Mouse (Mus musculus): Measurements from ENCODE around the gene Pradc1.
A peak's percentile ranks its signal among the peaks of the same experiment; 100 is the strongest.
"Not testable (repeated sequence)": the region's sequence is repeated elsewhere in the genome, so short reads cannot be mapped to it uniquely, and the experiment has no call there.

Pradc1 gene

DNA sequence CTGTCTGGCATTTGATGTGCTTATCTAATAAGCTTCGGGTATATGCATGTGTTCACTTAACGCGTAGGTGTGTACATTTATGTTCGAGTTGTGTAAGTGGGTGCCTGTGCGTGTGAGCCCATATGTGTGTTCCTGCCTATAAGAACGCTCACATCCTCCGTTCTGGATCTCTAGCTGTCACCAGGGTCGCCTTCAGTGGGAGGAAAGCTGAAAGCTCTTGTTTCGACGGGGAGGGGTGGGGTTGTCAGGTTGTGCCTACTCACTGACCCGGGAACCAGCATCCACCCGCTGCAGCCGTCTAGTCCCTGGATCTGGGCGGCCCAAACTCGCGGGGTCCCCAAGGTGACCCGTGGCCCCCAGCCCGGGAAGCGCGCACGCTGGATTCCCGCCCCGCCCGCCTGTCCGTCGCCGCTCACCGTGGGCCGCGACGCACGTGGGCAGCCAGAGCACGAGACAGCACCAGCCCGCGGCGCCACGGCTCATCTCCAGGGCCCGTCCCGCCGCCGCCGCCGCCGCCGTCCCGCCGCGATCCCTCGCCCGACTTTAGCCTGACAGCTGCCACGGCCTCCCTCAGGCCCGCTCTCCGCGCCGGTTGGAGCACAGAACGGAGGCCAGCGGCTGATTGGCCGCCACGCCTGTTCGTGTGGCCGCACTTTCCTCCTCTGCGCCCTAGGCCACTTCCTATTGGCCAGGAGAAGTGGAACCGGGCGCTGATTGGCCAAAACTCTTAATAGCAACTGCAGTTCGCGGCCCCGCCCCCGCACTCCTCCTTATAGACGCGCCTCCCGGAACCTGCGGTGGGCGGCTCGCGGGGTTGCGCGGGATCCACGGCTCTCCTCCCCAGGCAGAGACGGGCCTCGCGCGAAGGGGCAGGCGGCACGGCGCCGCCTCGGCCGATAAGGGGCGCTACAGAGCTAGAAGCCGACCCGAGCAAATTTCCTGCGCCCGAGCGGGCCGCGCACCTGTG is 790 bp downstream of the Pradc1 start, which contains the start of gene Cct7:
Gene Cct7, plus strand, starts transcription at position 818 of the 967 bp plus-strand sequence.
- DNase-seq, result peak; percentile 100

DNA sequence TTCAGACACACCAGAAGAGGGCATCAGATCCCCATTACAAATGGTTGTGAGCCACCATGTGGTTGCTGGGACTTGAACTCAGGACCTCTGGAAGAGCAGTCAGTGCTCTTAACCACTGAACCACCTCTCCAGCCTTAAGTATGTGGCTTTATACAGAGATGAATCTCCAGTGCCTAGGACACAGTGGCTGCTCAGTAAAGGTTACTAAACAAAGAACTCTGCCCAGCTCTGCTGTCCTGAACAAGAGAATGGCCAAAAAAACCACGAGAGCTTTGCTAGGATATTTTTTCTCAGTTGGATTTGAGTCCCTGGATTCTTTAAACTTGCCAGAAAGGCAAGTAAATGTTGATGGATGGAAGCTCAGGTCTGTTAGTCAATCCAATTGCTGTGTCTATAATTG is 1.6 kb downstream of the Pradc1 start:
- DNase-seq, result not testable (repeated sequence)

GRCm38 (mm10) chr6:85447351-85447750 is 4.4 kb downstream of the Pradc1 start:
- DNase-seq, result no peak

- no peak for DNase-seq
Observed at GRCm38 (mm10) chr6:85445286-85445685, 6.5 kb downstream of the Pradc1 start.

- DNase-seq, result no peak
Observed at GRCm38 (mm10) chr6:85444266-85444965, 7.4 kb downstream of the Pradc1 start.

- DNase-seq, result no peak
Observed at GRCm38 (mm10) chr6:85443488-85444233, 8.1 kb downstream of the Pradc1 start.

DNA sequence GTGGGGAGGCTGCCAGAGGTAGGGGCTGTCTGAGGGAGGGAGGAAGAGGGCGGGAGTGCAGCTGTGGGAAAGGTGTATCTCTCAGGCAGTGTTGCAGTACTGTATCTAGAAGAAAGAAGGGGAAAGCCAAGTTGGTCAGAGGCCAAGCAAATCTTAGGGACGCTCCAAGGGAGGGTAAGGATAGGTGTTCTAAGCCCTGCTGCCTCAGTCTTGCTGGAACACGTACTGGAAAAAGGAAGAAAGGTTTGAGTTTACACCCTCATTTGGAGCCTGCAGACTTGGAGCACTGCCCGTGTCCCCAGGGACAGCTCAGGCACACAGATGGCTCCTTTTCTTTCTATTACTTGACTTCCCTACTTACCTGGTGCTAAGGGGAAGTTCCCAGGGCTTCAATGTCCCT is 10.6 kb downstream of the Pradc1 start:
- DNase-seq, result no peak

GRCm38 (mm10) chr6:85436631-85437030 is 15.1 kb downstream of the Pradc1 start:
- DNase-seq, result no peak

- no peak for DNase-seq
Observed at GRCm38 (mm10) chr6:85436204-85436603, 15.6 kb downstream of the Pradc1 start.

GRCm38 (mm10) chr6:85433865-85434264 is 17.9 kb downstream of the Pradc1 start:
- DNase-seq, result peak; percentile 39

DNA sequence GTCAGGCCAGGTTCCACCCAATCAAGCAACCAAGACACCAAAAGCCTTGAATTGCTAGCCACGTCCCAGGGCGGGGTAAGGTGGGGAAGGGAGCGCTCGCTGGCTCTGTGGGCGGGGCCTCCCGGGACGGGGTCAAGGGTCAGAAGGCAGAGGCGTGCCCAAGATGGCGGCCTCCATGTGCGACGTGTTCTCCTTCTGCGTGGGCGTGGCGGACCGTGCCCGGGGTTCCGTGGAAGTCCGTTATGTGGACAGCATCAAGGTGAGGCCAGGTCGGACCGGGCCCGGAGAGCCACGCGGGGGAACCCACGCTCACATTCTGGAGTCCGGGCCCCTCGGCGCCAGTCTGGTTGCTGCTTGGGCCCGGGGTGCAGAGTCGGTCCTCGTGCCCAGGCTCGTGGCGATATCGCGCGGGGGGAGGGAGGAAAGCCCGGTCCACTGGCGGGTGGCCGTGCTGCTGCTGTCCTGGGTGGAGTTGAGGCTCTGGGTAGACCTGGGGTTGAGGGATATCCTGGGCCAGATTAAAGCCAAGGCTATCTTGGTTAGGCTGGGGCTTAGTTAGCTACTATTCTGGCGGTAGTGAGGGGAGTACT is 19.8 kb downstream of the Pradc1 start, which contains the start of gene Smyd5:
Gene Smyd5, plus strand, starts transcription at position 148 of the 590 bp plus-strand sequence.
- DNase-seq, result peak; percentile 92

- DNase-seq, result no peak
Observed at GRCm38 (mm10) chr6:85431274-85431841, 20.4 kb downstream of the Pradc1 start.

- DNase-seq, result no peak
Observed at GRCm38 (mm10) chr6:85423836-85424379, 27.9 kb downstream of the Pradc1 start, which contains the start of gene Noto. Gene Noto (plus strand): TSS chr6:85423886.

DNA sequence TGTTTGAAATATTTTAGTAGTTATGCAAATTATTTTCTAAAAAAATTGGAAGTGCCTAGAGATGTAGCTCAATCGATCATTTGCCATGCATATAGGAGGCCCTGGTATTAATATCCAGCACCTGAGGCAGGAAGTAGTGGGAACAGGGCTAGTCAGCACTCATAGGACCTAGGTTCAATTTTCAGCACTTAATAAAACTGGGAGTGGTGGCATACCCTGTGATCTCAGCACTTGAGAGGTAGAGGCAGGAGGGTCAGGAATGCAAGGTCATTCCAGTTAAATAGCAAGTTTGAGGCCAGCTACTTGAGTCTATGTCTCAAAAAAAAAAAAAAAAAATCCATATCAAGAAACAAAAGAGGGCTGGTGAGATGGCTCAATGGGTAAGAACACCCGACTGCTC is 32.6 kb downstream of the Pradc1 start:
- DNase-seq, result peak; percentile 51

- peak; percentile 67 for DNase-seq
Observed at GRCm38 (mm10) chr6:85415829-85416228, 35.9 kb downstream of the Pradc1 start.

- peak; percentile 81 for DNase-seq
Observed at GRCm38 (mm10) chr6:85410771-85411273, 40.9 kb downstream of the Pradc1 start.

- no peak for DNase-seq
Observed at GRCm38 (mm10) chr6:85409003-85409402, 42.8 kb downstream of the Pradc1 start.

DNA sequence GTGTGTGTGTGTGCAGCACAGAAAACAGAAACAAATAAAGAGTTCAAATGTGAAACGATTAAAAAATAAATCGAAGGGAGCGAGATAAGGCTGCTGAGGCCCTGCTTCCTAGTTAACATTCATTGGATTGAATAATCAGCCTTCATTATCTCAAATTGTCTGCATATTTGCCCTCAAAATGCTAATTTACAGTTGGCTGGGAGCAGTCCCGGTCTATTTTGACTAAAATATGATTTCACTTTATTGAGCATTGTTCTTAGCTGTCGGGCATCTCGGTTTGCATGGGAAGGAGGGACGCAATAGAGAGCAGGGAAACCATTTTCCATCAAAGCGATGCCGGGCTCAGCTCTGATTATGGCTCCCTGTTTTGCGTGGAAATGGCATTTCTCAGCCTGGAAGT is 48.7 kb downstream of the Pradc1 start:
- DNase-seq, result no peak

DNA sequence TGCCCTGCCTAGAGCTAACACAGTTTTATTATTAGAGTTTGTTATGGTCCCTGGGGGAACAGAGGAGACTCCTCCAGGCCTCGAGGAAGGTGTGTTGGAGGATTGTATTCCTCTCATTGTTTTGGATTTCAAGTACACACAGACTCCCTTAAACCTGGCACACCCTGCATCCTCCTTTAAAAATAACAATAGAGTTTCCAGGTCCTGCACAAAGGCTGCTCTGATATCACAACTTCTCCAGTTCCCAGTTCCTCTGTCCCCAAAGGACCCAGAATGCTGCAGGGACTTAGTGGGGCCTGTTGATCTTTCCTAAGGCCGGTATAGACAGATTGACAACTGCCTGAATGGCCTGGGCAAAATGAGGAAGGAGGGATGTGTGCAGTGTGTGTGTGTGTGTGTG is 49.2 kb downstream of the Pradc1 start:
- DNase-seq, result peak; percentile 32

DNA sequence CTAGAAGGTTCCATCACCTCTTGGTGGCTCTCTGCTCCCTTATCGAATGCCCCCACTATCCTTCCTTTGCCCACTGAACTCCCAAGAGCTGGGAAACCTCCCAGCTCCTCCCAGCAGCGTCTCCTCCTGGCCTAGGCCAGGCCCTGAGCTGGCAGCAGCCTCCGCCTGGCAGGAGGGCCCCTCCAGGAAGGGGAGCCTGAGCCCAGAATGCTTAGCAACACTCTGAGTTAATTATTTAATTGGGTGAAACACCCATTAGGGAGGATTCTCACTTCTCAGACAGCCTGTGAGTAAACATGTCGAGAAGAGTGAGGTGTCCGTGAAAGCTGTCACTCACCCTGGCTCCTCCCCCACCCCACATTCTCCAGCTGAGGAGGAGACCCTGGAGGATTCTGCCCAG is 52.1 kb downstream of the Pradc1 start:
- no peak for DNase-seq

DNA sequence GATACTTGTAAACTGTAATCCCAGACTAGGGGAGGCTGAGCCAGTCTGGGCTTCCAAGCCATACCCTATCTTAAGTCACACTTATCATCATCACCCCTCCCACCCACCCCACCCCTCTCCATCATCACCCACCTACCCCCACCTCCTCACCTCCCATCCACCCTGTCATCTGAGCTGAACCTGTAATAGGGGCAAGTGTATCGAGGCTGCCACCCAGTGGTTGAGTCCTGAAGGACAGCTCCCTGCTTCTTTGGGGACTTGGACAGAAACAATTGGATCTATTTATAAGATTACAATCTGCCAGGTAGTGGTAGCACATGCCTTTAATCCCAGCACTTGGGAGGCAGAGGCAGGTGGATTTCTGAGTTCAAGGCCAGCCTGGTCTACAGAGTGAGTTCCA is 54.6 kb downstream of the Pradc1 start:
- DNase-seq, result peak; percentile 65
